Mouse (Mus musculus) spleen, adult 2 months (tissue): ENCODE measurements at regions not wholly inside any gene's neighbourhood (a gene's known extent, or its start where the extent isn't known, plus 50 kb on each side); places are given as distances from the start of the nearest gene placed in this dataset.

Experiments
- DNase-seq, 2 experiments: peaks; one replicate each; pipeline versions ENCODE4 v3.0.0 to v3.0.0-alpha.2; 2012 to 2021; ENCODE audit warnings: low spot score in 2 of 2, low read depth in 1 of 2
- H3K27ac ChIP-seq: fragments of 200-500 bp; 2 replicates; pipeline ENCODE4 v1.5.1; 2012; ENCODE audit warnings: low read length, inconsistent platforms; ENCODE audit not compliant: insufficient read depth
- H3K27me3 ChIP-seq: fragments of 200-500 bp; 2 replicates; pipeline ENCODE4 v1.6.1; 2012; ENCODE audit warnings: mild to moderate bottlenecking, moderate library complexity, low read length, inconsistent platforms; ENCODE audit not compliant: control insufficient read depth, insufficient read depth
- H3K36me3 ChIP-seq: fragments of 200-500 bp; 2 replicates; pipeline ENCODE4 v1.6.1; 2012; ENCODE audit warnings: mild to moderate bottlenecking, low read length, inconsistent platforms; ENCODE audit not compliant: control insufficient read depth, insufficient read depth
- H3K4me1 ChIP-seq: fragments of 200-500 bp; 2 replicates; pipeline ENCODE4 v1.6.1; 2011; ENCODE audit warnings: inconsistent platforms; ENCODE audit not compliant: control insufficient read depth, insufficient read depth, insufficient read length
- H3K4me3 ChIP-seq: fragments of 200-500 bp; 2 replicates; pipeline ENCODE4 v1.5.1; 2011; ENCODE audit warnings: mild to moderate bottlenecking, inconsistent platforms; ENCODE audit not compliant: insufficient read depth, insufficient read length; ENCODE audit errors: extremely low read depth
- CTCF ChIP-seq: fragments of 200-500 bp; IDR thresholded peaks from 2 replicates; pipeline ENCODE4 v1.5.1; 2011; ENCODE audit warnings: mild to moderate bottlenecking, inconsistent platforms; ENCODE audit not compliant: insufficient read depth, insufficient read length, insufficient replicate concordance; ENCODE audit errors: extremely low read depth
- POLR2A ChIP-seq: fragments of 200-500 bp; IDR thresholded peaks from 2 replicates; pipeline ENCODE4 v1.6.1; 2011; ENCODE audit warnings: low read depth, low read length, inconsistent platforms
- WGBS: fragments of 180-500 bp; shearing (Covaris S2); methylation state at CpG from one replicate; pipeline ENCODE4 v1.1.7; 2018; 5-methylcytosine and 5-hydroxymethylcytosine counted together

- no peak for DNase-seq
- Histone ChIP-seq H3K27ac (no peak overlapping the region), H3K27me3 (no peaks in the 10 kb centered on the region), H3K36me3 (no peaks in the 10 kb centered on the region), H3K4me3 (no peak overlapping the region), H3K4me1 (peaks cover 9% of the 10 kb centered on the region; the same call in 1 of the 2 replicates)
- no peak for TF ChIP-seq CTCF
- TF ChIP-seq POLR2A, result no peak
- 88% methylated on average over 3 of the region's 3 CpGs for whole genome bisulfite sequencing
Measured at GRCm38 (mm10) chr13:32608413-32608812, 175.3 kb downstream of the Mylk4 start.

- WGBS, result 70% methylated on average over 8 of the region's 8 CpGs
Measured at GRCm38 (mm10) chr13:32603925-32604590, 179.7 kb downstream of the Mylk4 start.

GRCm38 (mm10) chr13:32601315-32601714 lies 182.4 kb downstream of the Mylk4 start:
- no peak for TF ChIP-seq POLR2A
- no peak for TF ChIP-seq CTCF
- Histone ChIP-seq H3K27me3 (no peaks in the 10 kb centered on the region), H3K27ac (no peak overlapping the region), H3K4me3 (no peak overlapping the region), H3K4me1 (no peaks in the 10 kb centered on the region), H3K36me3 (no peaks in the 10 kb centered on the region)
- WGBS, result 86% methylated on average over 5 of the region's 5 CpGs
- no peak for DNase-seq

More at GRCm38 (mm10) chr13:32603925-32604590, 179.7 kb downstream of the Mylk4 start:
- no peak overlapping the region for H3K4me3 ChIP-seq
- H3K36me3 ChIP-seq, result no peaks in the 10 kb centered on the region
- H3K4me1 ChIP-seq, result no peaks in the 10 kb centered on the region
- no peak for DNase-seq
- TF ChIP-seq CTCF (no peak), POLR2A (no peak)
- no peak overlapping the region for H3K27ac ChIP-seq
- H3K27me3 ChIP-seq, result no peaks in the 10 kb centered on the region

- no peak for TF ChIP-seq CTCF
- TF ChIP-seq POLR2A, result no peak
- WGBS, result 90% methylated on average over 7 of the region's 7 CpGs
- no peaks in the 10 kb centered on the region for H3K36me3 ChIP-seq
- H3K27me3 ChIP-seq, result no peaks in the 10 kb centered on the region
- no peak overlapping the region for H3K27ac ChIP-seq
- H3K4me3 ChIP-seq, result no peak overlapping the region
- DNase-seq, result no peak
- no peaks in the 10 kb centered on the region for H3K4me1 ChIP-seq
Measured at GRCm38 (mm10) chr13:32593611-32594010, 190.1 kb downstream of the Mylk4 start.

GRCm38 (mm10) chr13:32593131-32593530 lies 190.6 kb downstream of the Mylk4 start:
- Histone ChIP-seq H3K4me1 (no peaks in the 10 kb centered on the region), H3K27ac (no peak overlapping the region), H3K4me3 (no peak overlapping the region), H3K36me3 (no peaks in the 10 kb centered on the region), H3K27me3 (no peaks in the 10 kb centered on the region)
- TF ChIP-seq CTCF (no peak), POLR2A (no peak)
- DNase-seq, result no peak
- 91% methylated on average over 5 of the region's 5 CpGs for WGBS

GRCm38 (mm10) chr13:32581598-32581997 lies 202.2 kb downstream of the Mylk4 start:
- H3K27me3 ChIP-seq, result no peaks in the 10 kb centered on the region
- no peaks in the 10 kb centered on the region for H3K4me1 ChIP-seq
- TF ChIP-seq CTCF (no peak), POLR2A (no peak)
- H3K4me3 ChIP-seq, result no peak overlapping the region
- H3K36me3 ChIP-seq, result no peaks in the 10 kb centered on the region
- no peak overlapping the region for H3K27ac ChIP-seq
- no peak for DNase-seq

- TF ChIP-seq CTCF (no peak), POLR2A (no peak)
- WGBS, result 86% methylated on average over 2 of the region's 2 CpGs
- Histone ChIP-seq H3K27ac (no peak overlapping the region), H3K27me3 (no peaks in the 10 kb centered on the region), H3K4me3 (no peak overlapping the region), H3K36me3 (no peaks in the 10 kb centered on the region), H3K4me1 (no peaks in the 10 kb centered on the region)
- DNase-seq, result no peak
Measured at GRCm38 (mm10) chr13:32567850-32568249, 215.9 kb downstream of the Mylk4 start.

- Histone ChIP-seq H3K27ac (no peak overlapping the region), H3K4me1 (no peaks in the 10 kb centered on the region), H3K27me3 (no peaks in the 10 kb centered on the region), H3K36me3 (no peaks in the 10 kb centered on the region), H3K4me3 (no peak overlapping the region)
- TF ChIP-seq CTCF (no peak), POLR2A (no peak)
- no peak for DNase-seq
Measured at GRCm38 (mm10) chr13:32560666-32561065, 222.1 kb upstream of the Gmds start.
